Mouse (Mus musculus) CD8-positive naive resting alpha-beta T cell, adult 2 months (primary cell): Measurements from ENCODE around the gene Capns1.
"Not testable (repeated sequence)": the region's sequence is repeated elsewhere in the genome, so short reads cannot be mapped to it uniquely, and the experiment has no call there.

Experiments
- DNase-seq, 2 experiments: peaks; one replicate each; pipeline ENCODE4 v3.0.0; 2022; ENCODE audit warnings: low read depth in 2 of 2, low spot score in 2 of 2

The Capns1 gene

GRCm38 (mm10) chr7:30202895-30203690, 4.5 kb upstream of the Capns1 start:
- no peak for DNase-seq

DNA sequence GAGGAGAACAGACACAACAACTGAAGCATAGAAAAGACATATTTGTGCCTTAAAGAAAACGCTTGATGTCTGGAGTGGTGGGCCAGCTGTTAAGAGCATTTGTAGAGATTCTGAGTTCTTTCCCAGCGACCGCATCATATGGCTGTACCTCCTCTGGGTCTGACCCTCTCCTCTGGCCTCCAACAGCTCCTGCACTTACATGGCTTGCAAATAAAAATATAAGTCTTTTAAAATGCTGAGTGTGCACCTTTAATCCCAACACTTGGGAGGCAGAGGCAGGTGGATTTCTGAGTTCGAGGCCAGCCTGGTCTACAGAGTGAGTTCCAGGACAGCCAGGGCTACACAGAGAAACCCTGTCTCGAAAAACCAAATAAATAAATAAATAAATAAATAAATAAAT, 2.0 kb upstream of the Capns1 start:
- not testable (repeated sequence) for DNase-seq

- DNase-seq, result no peak
Measured at GRCm38 (mm10) chr7:30200200-30200599, 1.6 kb upstream of the Capns1 start.

- no peak for DNase-seq
Measured at GRCm38 (mm10) chr7:30199498-30200139, 1.0 kb upstream of the Capns1 start.

- DNase-seq, result no peak
Measured at GRCm38 (mm10) chr7:30197592-30198129, 950 bp downstream of the Capns1 start.

DNA sequence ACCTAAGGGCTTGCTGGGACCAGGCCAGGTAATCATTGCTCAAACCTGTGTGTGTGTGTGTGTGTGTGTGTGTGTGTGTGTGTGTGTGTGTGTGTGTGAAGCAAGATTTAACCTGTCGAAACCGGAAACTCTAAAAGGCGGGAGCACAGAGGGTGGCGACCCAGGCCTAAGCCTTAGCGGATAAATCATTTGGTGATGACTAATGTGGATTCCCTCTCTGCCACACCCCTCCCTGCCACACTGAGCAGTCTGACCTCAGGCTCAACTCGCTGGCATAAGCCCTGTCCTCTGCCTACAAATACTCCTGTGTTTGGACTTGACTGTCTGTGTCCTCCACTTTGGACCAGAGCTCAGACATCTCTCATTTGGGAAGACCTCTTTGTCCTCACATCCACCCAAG, 2.4 kb downstream of the Capns1 start:
- no peak for DNase-seq

- no peak for DNase-seq
Measured at GRCm38 (mm10) chr7:30195461-30195860, 3.1 kb downstream of the Capns1 start.

DNA sequence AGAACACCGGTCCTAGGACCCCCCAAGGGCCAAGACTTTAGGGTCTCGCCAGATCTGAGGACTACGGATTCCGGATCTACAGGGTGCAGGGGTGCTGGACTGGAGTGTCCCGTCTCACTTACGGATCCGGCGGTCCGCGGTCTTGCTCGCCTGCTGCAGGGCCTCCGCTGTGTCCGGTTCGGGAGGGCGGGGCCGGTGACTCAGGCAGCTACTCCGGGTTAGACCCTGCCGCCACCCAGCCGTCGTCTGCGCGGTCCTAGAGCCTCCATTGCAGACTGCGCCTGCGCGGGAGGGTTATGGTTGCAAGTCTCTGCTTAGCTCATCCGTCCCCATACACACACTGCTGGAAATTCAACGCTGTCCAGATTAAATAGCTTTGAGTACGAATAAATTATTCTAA, 3.7 kb downstream of the Capns1 start:
- peak; percentile 84 to 89 for DNase-seq

- no peak for DNase-seq
Measured at GRCm38 (mm10) chr7:30194101-30194831, 4.3 kb downstream of the Capns1 start.

DNA sequence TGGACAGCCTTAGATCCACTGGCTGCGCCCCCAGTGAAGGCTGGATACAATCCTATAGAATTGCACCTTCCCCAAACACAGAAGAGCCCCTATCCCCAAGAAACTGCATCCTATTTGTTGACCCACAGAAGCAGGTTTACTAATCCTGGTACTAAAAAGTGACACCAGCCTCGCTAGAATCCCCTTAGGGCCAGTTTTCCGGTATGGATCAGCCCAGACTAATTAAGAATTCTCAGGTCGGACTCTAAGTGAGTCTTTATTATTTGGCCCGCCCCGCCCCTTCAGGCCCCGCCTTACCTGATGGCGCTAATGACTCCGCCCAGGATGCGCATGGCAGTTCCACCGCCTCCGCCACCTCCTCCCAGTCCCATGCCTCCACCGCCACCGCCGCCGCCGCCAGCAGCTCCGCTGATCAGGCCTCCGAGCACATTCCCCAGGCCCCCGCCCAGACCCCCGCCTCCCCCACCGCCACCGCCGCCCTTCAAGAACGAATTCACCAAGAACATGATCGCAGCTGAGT, 5.0 kb downstream of the Capns1 start:
- DNase-seq, result peak; percentile 8 to 28

- no peak for DNase-seq
Measured at GRCm38 (mm10) chr7:30193013-30193412, 5.6 kb downstream of the Capns1 start.

DNA sequence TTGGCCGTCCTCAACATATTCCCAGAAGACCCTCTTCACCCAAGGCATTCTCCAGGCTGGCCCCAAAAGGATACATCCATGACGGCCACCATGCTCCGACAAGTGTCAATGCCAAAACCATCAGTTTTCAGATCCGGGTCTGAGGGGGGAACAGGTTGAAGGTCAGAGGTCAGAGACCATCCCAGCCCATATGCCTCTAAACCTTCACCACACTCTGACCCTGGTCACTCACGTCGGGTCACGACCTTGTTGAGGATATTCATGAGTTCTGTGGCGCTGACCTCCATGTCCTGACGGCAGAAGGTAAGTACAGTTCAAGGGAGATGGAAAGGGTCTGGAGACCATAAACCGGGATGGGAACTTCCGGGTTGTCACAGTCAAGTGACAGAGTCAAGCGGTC, 6.5 kb downstream of the Capns1 start:
- no peak for DNase-seq

GRCm38 (mm10) chr7:30189116-30189491, 9.5 kb downstream of the Capns1 start:
- no peak for DNase-seq

DNA sequence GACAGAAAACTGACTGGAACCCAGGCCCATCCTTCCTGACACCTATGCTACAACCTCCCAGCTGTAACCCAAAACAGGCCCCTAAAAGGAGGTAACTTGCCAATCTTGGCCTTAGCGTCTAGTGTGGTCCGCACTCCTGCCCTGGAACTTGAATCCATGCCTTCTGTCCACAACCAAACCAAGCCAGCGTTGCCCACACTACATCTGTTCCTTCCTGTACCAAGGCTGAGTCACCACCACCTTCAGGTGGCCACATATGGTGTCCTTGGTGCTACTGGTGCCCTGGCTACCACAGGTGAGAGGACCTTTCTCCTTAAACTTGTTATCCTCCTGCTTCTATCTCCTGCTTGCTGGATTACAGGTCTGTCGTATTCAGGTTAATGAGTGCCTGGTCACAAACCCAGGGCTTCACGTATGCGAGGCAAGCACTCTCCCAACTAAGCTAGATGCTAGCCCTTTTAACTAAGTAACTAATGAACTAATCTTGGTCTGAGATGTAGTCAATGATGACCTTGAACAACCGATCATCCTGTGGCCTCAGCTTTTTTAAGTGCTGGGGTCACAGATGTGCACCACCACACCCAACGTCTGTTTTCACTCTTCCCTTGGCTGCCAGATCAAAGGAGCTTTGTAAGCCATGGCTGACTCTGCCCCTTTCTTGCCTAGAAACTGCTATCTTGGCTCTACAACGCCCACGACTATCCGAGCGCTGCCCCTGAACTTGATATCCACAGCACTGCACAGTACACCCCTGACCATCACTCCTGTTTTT, 10.1 kb downstream of the Capns1 start:
- no peak for DNase-seq

DNA sequence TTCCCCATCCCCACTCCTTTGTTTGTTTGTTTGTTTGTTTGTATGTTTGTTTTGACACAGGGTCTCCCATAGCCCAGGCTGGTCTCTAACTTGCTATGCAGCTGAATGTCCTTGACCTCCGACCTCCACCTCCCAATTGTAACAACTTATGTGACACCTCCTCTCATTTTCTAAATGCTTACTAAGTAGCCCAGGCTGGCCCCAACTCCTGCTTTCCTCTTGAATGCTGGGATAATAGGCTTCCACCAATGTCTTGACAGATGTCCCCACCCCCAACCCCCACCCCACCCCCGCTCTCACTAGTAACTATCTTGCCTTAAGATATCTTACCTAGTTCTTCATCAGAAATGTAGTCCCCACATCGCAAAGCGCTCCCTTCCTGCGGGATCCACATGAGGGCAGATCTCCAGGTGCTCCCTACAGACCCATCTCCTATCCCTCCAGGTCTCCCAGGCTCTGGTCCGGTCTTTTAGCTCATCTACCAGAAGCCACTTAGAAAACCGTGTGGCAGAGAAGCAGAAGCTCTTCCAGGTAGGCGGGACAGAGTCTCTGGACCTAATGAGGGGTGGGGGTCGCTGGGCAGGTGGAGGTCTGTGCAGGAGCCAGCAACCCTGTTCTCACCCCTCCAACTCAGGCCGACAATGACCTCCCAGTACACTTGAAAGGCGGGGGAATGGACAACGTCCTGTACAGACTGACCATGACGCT, 13.8 kb downstream of the Capns1 start:
- no peak for DNase-seq

DNA sequence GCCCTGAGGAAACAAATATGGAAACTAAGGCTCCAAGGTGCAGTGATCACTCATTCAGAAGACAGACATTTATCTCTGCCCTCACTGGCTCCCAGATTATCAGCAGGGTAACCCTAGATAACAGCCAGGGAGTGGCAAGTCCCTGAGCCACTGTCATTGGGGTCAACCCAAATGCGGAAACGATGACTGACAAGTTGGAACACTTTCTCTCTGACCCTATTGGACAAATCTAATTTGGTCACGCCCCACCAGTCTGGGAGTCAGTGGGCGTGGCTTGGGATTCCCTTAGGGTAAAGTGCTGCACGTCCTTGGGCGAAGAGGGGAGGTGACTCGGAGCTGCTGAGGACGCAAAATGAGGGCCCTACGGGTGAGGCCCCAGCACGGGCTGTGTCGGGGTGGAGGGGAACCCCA, 14.7 kb downstream of the Capns1 start, which contains the start of gene Cox7a1:
Gene Cox7a1 (plus strand): TSS at position 266 of the 411 bp plus-strand sequence.
- peak; percentile 48 to 54 for DNase-seq

DNA sequence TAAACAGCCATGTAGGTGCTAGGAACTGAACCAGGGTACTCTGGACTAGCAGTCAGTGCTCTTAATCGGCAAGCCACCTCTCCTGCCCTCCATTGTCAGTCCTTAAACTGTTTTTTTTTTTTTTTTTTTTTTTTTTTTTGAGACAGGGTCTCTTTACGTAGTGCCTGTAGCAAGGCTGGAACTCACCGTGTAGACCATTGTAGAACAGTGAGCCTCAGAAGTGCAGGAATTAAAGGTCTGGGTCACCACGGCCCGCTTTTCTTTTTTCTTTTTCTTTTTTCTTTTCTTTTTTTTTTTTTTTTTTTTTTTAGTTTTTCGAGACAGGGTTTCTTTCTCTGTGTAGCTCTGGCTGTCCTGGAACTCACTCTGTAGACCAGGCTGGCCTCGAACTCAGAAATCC, 15.4 kb downstream of the Capns1 start:
- DNase-seq, result not testable (repeated sequence)

DNA sequence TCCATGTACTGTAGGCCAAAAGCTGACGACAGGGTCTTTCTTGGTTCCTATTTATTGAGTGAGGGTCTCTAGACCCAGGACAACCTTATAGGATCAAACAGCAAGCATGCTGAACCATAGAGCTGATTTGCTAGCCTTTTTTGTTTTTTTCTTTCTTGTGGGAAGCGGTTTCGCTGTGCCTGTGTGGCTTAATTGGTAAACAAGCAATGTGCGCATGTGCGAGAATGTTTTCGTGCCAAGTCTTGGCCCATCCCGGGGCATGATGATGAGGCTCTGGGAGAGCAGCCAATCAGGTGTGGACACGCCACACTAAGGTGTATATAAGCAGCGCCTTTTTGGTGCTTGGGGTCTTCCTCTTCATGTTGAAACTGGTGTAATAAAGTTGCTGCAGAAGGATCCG, 16.7 kb downstream of the Capns1 start:
- not testable (repeated sequence) for DNase-seq

GRCm38 (mm10) chr7:30181308-30181707, 17.3 kb downstream of the Capns1 start:
- peak; percentile 58 to 78 for DNase-seq

GRCm38 (mm10) chr7:30178256-30178655, 20.4 kb downstream of the Capns1 start:
- DNase-seq, result no peak
